Mouse (Mus musculus) heart, embryonic 13.5 days (tissue): ENCODE measurements at regions not wholly inside any gene's neighbourhood (a gene's known extent, or its start where the extent isn't known, plus 50 kb on each side); places are given as distances from the start of the nearest gene placed in this dataset.
"Not testable (repeated sequence)": the region's sequence is repeated elsewhere in the genome, so short reads cannot be mapped to it uniquely, and the experiment has no call there.

ENCODE experiments used
- ATAC-seq: fragments of 200-750 bp; cut with Nextera tagmentation; 2 replicates; pipeline ENCODE4 v1.8.0; 2017; ENCODE audit warnings: moderate TSS enrichment; ENCODE audit not compliant: insufficient number of reproducible peaks, low FRiP score, low TSS enrichment; ENCODE audit errors: extremely low read depth
- H3K27ac ChIP-seq: fragments of 300-500 bp; sonication (generic); replicated peaks from 2 replicates; pipeline ENCODE4 v1.5.1; 2015; ENCODE audit warnings: moderate library complexity, mild to moderate bottlenecking, inconsistent platforms
- H3K27me3 ChIP-seq: fragments of 300-500 bp; sonication (generic); replicated peaks from 2 replicates; pipeline ENCODE4 v1.6.1; 2015; ENCODE audit warnings: mild to moderate bottlenecking, inconsistent platforms
- H3K36me3 ChIP-seq: fragments of 300-500 bp; sonication (generic); 2 replicates; pipeline ENCODE4 v1.6.1; 2015; ENCODE audit warnings: mild to moderate bottlenecking, inconsistent platforms
- H3K4me1 ChIP-seq: fragments of 300-500 bp; sonication (generic); 2 replicates; pipeline ENCODE4 v1.6.1; 2015; ENCODE audit warnings: inconsistent platforms
- H3K4me2 ChIP-seq: fragments of 300-500 bp; sonication (generic); 2 replicates; pipeline ENCODE4 v1.6.1; 2015; ENCODE audit warnings: inconsistent platforms, mild to moderate bottlenecking, moderate library complexity
- H3K4me3 ChIP-seq: fragments of 300-500 bp; sonication (generic); 2 replicates; pipeline ENCODE4 v1.5.1; 2015; ENCODE audit warnings: moderate library complexity, mild to moderate bottlenecking, inconsistent platforms
- H3K9ac ChIP-seq: fragments of 300-500 bp; sonication (generic); 2 replicates; pipeline ENCODE4 v1.6.1; 2015; ENCODE audit warnings: inconsistent platforms, mild to moderate bottlenecking, moderate library complexity
- H3K9me3 ChIP-seq: fragments of 300-500 bp; sonication (generic); 2 replicates; pipeline ENCODE4 v1.6.1; 2016; ENCODE audit warnings: inconsistent platforms
- WGBS: fragments of 180-500 bp; shearing (Covaris S2); methylation state at CpG from one replicate; pipeline ENCODE4 v1.1.7; 2015; ENCODE audit warnings: mixed read lengths; 5-methylcytosine and 5-hydroxymethylcytosine counted together

- Histone ChIP-seq H3K4me3 (no peak overlapping the region), H3K27ac (no peak overlapping the region), H3K36me3 (no peaks in the 10 kb centered on the region), H3K9ac (no peak overlapping the region), H3K9me3 (no peaks in the 10 kb centered on the region), H3K27me3 (no peaks in the 10 kb centered on the region), H3K4me1 (no peaks in the 10 kb centered on the region), H3K4me2 (no peak overlapping the region)
- no peak for ATAC-seq
- 60% methylated on average over 2 of the region's 2 CpGs for WGBS
Measured at GRCm38 (mm10) chr13:111876847-111877246, 68.1 kb upstream of the Map3k1 start.

- not testable (repeated sequence) for H3K27me3 ChIP-seq, H3K4me1 ChIP-seq, H3K4me2 ChIP-seq, H3K9me3 ChIP-seq, H3K27ac ChIP-seq, H3K36me3 ChIP-seq, ATAC-seq, H3K9ac ChIP-seq, H3K4me3 ChIP-seq
- WGBS, result 75% methylated on average over 17 of the region's 17 CpGs
Measured at GRCm38 (mm10) chr13:111883768-111884566, 75.2 kb upstream of the Map3k1 start.

- ATAC-seq, result no peak
- Histone ChIP-seq H3K4me2 (no peak overlapping the region), H3K9me3 (no peaks in the 10 kb centered on the region), H3K27ac (no peak overlapping the region), H3K4me1 (peaks cover 10% of the 10 kb centered on the region), H3K4me3 (no peak overlapping the region), H3K36me3 (no peaks in the 10 kb centered on the region), H3K27me3 (0 out of 2 replicates have a peak, but pooled peaks cover 3% of the 10 kb centered on the region), H3K9ac (no peak overlapping the region)
- WGBS, result 58% methylated on average over 3 of the region's 3 CpGs
Measured at GRCm38 (mm10) chr13:111890792-111891191, 82.0 kb upstream of the Map3k1 start.

DNA sequence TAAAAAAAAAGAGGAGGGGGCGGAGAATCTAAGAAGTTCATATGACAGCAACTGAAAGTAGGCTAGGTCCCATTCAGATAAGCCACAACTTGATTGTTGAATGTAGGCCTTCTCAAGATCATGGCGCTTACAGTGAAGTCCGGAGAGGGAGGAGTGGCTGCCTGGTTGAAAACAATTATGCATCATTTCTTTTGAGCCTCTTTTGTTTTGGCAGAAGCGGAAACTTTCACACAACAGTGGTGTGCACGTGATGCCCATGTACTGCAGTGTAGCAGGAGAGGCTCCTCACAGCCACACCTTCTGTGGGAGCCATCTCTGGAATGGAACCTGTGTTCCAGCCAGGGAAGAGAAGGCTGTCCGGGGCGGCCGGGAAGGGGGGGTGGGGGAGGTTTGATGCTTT is 83.3 kb upstream of the Map3k1 start:
- 0 out of 2 replicates have a peak, but pooled peaks cover 3% of the 10 kb centered on the region for H3K27me3 ChIP-seq
- WGBS, result 90% methylated on average over 8 of the region's 8 CpGs
- H3K4me1 ChIP-seq, result peaks cover 19% of the 10 kb centered on the region
- no peak overlapping the region for H3K27ac ChIP-seq
- H3K4me3 ChIP-seq, result no peak overlapping the region
- no peaks in the 10 kb centered on the region for H3K9me3 ChIP-seq
- no peak overlapping the region for H3K9ac ChIP-seq
- H3K36me3 ChIP-seq, result no peaks in the 10 kb centered on the region
- no peak for ATAC-seq
- H3K4me2 ChIP-seq, result no peak overlapping the region

DNA sequence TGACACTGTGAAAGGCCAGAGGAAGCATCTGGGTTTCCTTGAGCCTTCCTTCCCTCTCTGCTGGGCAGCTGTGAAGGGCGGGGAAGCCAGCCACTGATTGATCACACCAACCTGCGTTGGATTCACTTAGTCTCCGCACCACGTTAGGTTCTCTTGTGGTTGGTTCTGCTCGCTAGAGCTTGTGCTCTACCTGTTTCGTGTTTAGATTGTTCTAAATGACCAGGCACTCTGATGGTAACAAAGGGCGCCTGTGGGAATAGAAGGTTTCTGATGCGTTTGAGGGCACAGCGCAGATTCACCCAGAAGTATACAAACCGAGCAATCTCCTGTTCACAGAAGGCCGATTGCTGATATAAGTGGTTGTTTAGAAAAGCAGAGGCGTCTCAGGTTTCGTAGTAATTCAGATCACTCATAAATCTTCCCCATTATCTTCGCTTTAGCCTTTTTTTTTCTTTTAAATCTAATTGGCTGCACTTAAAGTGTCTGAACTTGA is 84.5 kb upstream of the Map3k1 start:
- Histone ChIP-seq H3K9ac (no peak overlapping the region), H3K4me1 (peaks cover 19% of the 10 kb centered on the region), H3K4me3 (no peak overlapping the region), H3K36me3 (no peaks in the 10 kb centered on the region), H3K27me3 (0 out of 2 replicates have a peak, but pooled peaks cover 3% of the 10 kb centered on the region), H3K27ac (no peak overlapping the region), H3K4me2 (no peak overlapping the region), H3K9me3 (no peaks in the 10 kb centered on the region)
- 47% methylated on average over 14 of the region's 14 CpGs for WGBS
- ATAC-seq, result no peak

DNA sequence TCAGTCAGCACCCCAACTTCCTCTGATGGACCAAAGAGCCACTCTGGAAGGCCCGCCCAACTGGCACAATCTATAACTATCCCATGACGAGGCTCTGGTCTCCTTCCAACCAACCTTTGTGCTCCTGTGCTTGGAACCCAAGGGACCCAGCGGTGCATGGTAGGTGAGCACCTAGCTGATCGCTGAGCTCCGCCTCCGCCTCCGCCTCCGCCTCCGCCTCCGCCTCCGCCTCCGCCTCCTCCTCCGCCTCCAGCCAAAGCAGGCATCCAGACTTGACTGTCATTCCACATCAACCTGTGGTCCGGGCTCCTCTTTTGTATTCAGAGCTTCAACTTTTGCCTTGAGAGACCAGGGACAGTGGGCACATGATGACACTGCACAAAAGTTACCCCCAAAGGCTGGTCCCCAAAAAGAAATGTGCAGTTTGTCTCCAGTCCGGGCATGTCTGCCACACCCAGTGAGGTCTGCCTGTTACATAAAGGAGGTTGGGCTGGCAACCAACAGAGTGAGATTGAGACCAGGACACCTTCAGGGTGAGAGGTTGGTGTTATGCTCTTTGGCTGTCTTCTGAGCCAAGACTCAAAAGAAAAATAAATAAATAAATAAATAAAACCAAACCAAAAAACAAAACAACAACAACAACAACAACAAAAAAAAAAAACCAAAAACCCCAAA is 86.1 kb upstream of the Map3k1 start:
- no peaks in the 10 kb centered on the region for H3K9me3 ChIP-seq
- H3K4me3 ChIP-seq, result peak overlapping the region; percentile 18; the same call in 1 of the 2 replicates
- H3K9ac ChIP-seq, result no peak overlapping the region
- H3K36me3 ChIP-seq, result no peaks in the 10 kb centered on the region
- H3K27me3 ChIP-seq, result 0 out of 2 replicates have a peak, but pooled peaks cover 3% of the 10 kb centered on the region
- H3K27ac ChIP-seq, result no peak overlapping the region
- peak overlapping the region; percentile 58 for H3K4me2 ChIP-seq
- no peak for ATAC-seq
- peaks cover 19% of the 10 kb centered on the region for H3K4me1 ChIP-seq
- 37% methylated on average over 15 of the region's 15 CpGs for WGBS

DNA sequence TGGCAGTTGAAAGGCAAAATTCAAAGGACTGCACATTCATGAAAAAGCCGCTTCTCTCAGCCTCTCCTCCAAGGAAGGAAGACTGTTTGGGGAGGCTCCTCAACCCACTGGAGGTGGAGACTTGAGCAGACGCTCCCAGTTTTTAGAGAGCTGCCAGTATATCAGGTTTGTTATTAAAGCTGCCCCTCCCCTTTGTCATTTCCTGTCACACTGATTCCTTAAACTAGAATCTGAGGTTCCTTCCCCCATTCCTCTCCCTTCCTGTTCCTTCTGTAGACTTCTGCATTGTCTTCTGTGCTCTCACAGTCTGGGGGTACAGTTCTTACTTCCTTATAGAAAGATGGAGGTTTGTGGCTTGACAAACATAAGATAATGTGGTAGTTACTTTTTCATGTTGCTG is 87.5 kb upstream of the Map3k1 start:
- H3K4me3 ChIP-seq, result no peak overlapping the region
- no peaks in the 10 kb centered on the region for H3K9me3 ChIP-seq
- H3K9ac ChIP-seq, result no peak overlapping the region
- WGBS, result 24% methylated on average over 2 of the region's 2 CpGs
- H3K36me3 ChIP-seq, result no peaks in the 10 kb centered on the region
- peaks cover 19% of the 10 kb centered on the region for H3K4me1 ChIP-seq
- no peak for ATAC-seq
- peak overlapping the region; percentile 5; the same call in 1 of the 2 replicates for H3K27ac ChIP-seq
- peak overlapping the region; percentile 22 for H3K4me2 ChIP-seq
- H3K27me3 ChIP-seq, result 0 out of 2 replicates have a peak, but pooled peaks cover 3% of the 10 kb centered on the region

DNA sequence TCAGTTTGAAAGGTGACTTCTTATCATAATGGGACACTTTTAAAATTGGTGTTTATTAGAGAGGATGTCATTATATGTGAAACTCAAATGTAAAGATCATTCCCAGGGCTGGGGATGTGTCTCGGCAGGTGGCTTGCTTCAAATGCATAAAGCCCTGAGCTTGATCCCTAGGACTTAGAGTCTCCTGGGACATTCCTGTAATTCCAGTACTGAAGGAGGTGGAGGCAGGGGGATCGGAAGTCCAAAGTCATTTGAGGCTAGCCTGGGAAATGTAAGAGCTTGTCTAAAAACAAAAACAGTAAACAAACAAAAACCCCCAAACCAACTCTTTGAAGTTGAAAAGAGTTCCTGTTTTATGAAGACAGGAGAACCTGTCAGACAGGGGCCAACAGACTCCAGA is 94.6 kb upstream of the Map3k1 start:
- Histone ChIP-seq H3K4me2 (no peak overlapping the region), H3K4me1 (peaks cover 20% of the 10 kb centered on the region), H3K9ac (no peak overlapping the region), H3K36me3 (no peaks in the 10 kb centered on the region), H3K4me3 (no peak overlapping the region), H3K27me3 (no peaks in the 10 kb centered on the region), H3K9me3 (no peaks in the 10 kb centered on the region), H3K27ac (no peak overlapping the region)
- no peak for ATAC-seq
- WGBS, result 46% methylated on average over 2 of the region's 2 CpGs

GRCm38 (mm10) chr13:111903931-111904330 is 95.1 kb upstream of the Map3k1 start:
- Histone ChIP-seq H3K27ac (no peak overlapping the region), H3K4me1 (peaks cover 20% of the 10 kb centered on the region), H3K4me3 (no peak overlapping the region), H3K9me3 (no peaks in the 10 kb centered on the region), H3K27me3 (no peaks in the 10 kb centered on the region), H3K9ac (no peak overlapping the region), H3K4me2 (no peak overlapping the region), H3K36me3 (no peaks in the 10 kb centered on the region)
- ATAC-seq, result no peak
- WGBS, result 60% methylated on average over 9 of the region's 9 CpGs

DNA sequence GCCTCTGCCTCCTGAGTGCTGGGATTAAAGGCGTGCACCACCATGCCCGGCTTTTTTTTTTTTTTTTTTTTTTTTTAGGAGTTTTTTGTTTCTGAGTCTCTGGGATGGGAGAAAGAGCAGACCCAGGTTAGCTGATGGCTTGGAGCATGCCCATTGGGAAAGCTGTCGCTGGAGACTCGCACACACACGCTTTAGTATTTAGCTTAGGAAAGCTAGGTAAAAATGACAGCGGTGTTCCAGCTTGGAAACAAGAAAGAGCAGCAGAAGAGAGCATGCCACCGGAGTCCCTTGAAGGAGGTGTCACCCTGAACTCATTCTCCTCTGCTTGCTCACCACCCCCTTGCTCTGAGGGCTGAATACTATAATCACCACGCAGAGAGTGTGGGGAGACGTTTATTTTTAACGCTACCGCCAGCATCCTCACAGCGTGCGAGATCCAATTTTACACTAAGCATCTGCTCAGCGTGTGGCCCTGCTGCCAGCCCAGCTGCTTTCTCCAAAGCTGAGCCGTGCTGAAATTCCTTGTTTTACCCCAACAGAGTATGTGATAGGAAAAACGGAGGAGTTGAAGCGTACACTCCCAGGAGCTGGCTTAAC is 95.9 kb upstream of the Map3k1 start:
- H3K9ac ChIP-seq, result peak overlapping the region; percentile 65
- H3K9me3 ChIP-seq, result no peaks in the 10 kb centered on the region
- H3K27me3 ChIP-seq, result no peaks in the 10 kb centered on the region
- WGBS, result 16% methylated on average over 16 of the region's 17 CpGs
- no peak for ATAC-seq
- H3K27ac ChIP-seq, result peak overlapping the region; percentile 79
- H3K36me3 ChIP-seq, result no peaks in the 10 kb centered on the region
- H3K4me3 ChIP-seq, result peak overlapping the region; percentile 34
- H3K4me2 ChIP-seq, result peak overlapping the region; percentile 66
- peaks cover 20% of the 10 kb centered on the region for H3K4me1 ChIP-seq

- H3K27ac ChIP-seq, result peak overlapping the region; percentile 79
- no peaks in the 10 kb centered on the region for H3K36me3 ChIP-seq
- H3K27me3 ChIP-seq, result no peaks in the 10 kb centered on the region
- H3K4me3 ChIP-seq, result peak overlapping the region; percentile 34
- H3K9me3 ChIP-seq, result no peaks in the 10 kb centered on the region
- H3K4me2 ChIP-seq, result peak overlapping the region; percentile 66
- H3K4me1 ChIP-seq, result peaks cover 20% of the 10 kb centered on the region
- ATAC-seq, result peak; percentile 61; the same call in 1 of the 2 replicates
- peak overlapping the region; percentile 65 for H3K9ac ChIP-seq
- 10% methylated on average over 10 of the region's 10 CpGs for WGBS
Measured at GRCm38 (mm10) chr13:111905213-111905701, 96.5 kb upstream of the Map3k1 start.
